ENCODE assay signal across 7 mouse cellular contexts in the genomic region with DNA sequence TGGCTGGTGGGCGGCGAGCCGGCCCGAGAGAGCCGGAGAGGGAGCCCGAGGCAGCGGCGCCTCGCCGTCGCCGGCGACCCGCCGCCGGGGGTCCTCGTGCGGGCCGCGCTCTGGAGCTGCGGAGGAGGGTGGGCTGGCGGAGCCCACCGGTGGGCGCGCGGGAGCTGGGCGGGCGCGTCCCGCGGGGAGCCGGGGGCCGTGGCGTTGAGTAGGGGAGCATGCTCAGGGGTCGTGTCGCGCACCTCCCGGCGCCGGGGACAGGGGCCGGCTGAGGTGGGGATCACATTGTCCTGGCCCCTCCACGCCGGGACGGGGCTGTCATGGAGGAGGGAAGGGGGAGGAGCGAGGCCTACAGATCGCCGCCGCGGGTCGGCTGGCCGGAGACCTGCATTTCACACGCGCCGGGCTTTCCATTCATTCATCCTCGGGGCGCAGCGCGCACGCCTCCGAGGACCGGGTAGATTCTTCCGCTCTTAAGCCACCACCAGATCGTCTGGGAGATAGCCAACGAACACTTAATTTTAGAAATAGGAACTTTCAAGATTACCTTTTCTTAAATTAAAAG. TPM values are rescaled to one million over a fixed set of nuclear protein-coding genes. Genes with fewer than 3 reads are reported as not detected.
DNase-seq lines count a peak whose midpoint lies in the region; TF ChIP-seq lines count a peak whose summit lies in the region.

No protein-coding gene starts in this region.

- H3K4me3 ChIP-seq in cortical plate, adult 2 months (ENCODE audit: insufficient read depth, low read length) = peak overlapping the region; percentile 51
- peak overlapping the region; percentile 82 for H3K4me3 ChIP-seq in midbrain, embryonic 10.5 days

- peak overlapping the region; percentile 70; the same call in 1 of the 2 replicates for H3K27ac ChIP-seq in cortical plate, adult 2 months (ENCODE audit: insufficient read depth, low read length)
- H3K27ac ChIP-seq in midbrain, embryonic 10.5 days (replicated peaks) = peak overlapping the region; percentile 99

- no peak for TF ChIP-seq CTCF in cortical plate, adult 2 months (IDR thresholded peaks at IDR 0.05; ENCODE audit: extremely low read depth, insufficient read depth, low read length)

- H3K4me1 ChIP-seq in cortical plate, adult 2 months (ENCODE audit: control insufficient read depth, insufficient read depth, low read length) = peaks cover 6% of the 10 kb centered on the region; the same call in 1 of the 2 replicates
- peaks cover 45% of the 10 kb centered on the region for H3K4me1 ChIP-seq in midbrain, embryonic 10.5 days

- DNase-seq in adipocyte (ENCODE audit: low spot score) = peak; percentile 59
- peak; percentile 69 for DNase-seq in gastrocnemius, postnatal 10 days
- DNase-seq in induced T-regulatory cell, adult 2 months (ENCODE audit: low read depth) = peak; percentile 73
- peak; percentile 80 for DNase-seq in left cerebral cortex, postnatal 4 days
- peak; percentile 89 for DNase-seq in midbrain, embryonic 10.5 days (ENCODE audit: low spot score)
- DNase-seq in right cerebral cortex, postnatal 4 days = peak; percentile 53

- peaks cover 12% of the 10 kb centered on the region for H3K27me3 ChIP-seq in midbrain, embryonic 10.5 days (ENCODE audit: low read depth, poor library complexity, severe bottlenecking)

- no peaks in the 10 kb centered on the region for H3K9me3 ChIP-seq in midbrain, embryonic 10.5 days (replicated peaks)

- no peak for TF ChIP-seq POLR2A in cortical plate, adult 2 months (IDR thresholded peaks at IDR 0.05; ENCODE audit: extremely low read depth, insufficient read depth, low read length)

- peaks cover 5% of the 10 kb centered on the region; the same call in 1 of the 2 replicates for H3K36me3 ChIP-seq in midbrain, embryonic 10.5 days

- under 1% methylated on average over 64 of the region's 64 CpGs for WGBS in midbrain, embryonic 10.5 days

- intact Hi-C loops in left cerebral cortex, postnatal 4 days (cut with DNase I) = no loop called here

RNA-seq across cellular contexts. Expression of gene Eif4e, which starts 1.8 kb away (rescaled TPM):
- polyA plus RNA-seq in cortical plate, adult 2 months (2012; rRNA removed) = 146 and 158 TPM in 2 replicates
- total RNA-seq in gastrocnemius, postnatal 10 days (2021) = 100 to 1,000 TPM; 125 to 129 TPM
- 100 to 1,000 TPM; 174 to 192 TPM for total RNA-seq in left cerebral cortex, postnatal 4 days (2021)
- 482 and 499 TPM in 2 replicates for polyA plus RNA-seq in midbrain, embryonic 10.5 days (2016; fragmentation: Nextera tagmentation; extraction: Ambion mirVana)

RNA-seq across cellular contexts. Expression of gene Metap1, which starts 38.4 kb away (rescaled TPM):
- 43.0 and 43.7 TPM in 2 replicates for polyA plus RNA-seq in cortical plate, adult 2 months (2012; rRNA removed)
- total RNA-seq in gastrocnemius, postnatal 10 days (2021) = 10 to 100 TPM; 44.9 to 47.0 TPM
- 10 to 100 TPM; 62.7 to 64.6 TPM for total RNA-seq in left cerebral cortex, postnatal 4 days (2021)
- polyA plus RNA-seq in midbrain, embryonic 10.5 days (2016; fragmentation: Nextera tagmentation; extraction: Ambion mirVana) = 47.9 and 48.0 TPM in 2 replicates

Comparison
In these comparisons a context has a peak if more than half of its experiments do, and no peak if none do; other contexts are left out.
1. Peak in every context shown above with its lines: DNase-seq, H3K4me3 ChIP-seq and H3K27ac ChIP-seq.